Mouse (Mus musculus) lung, adult 2 months (tissue): ENCODE measurements around the gene Sptan1.

Experiments
- CTCF ChIP-seq: fragments of 200-500 bp; IDR thresholded peaks from 2 replicates; pipeline ENCODE4 v1.5.1; 2011; ENCODE audit warnings: mild to moderate bottlenecking, low read length, control low read depth; ENCODE audit not compliant: insufficient read depth
- POLR2A ChIP-seq: fragments of 200-500 bp; IDR thresholded peaks from 2 replicates; pipeline ENCODE4 v1.6.1; 2011; ENCODE audit warnings: low read depth, mild to moderate bottlenecking, control low read depth, low read length, borderline replicate concordance; ENCODE audit errors: extremely low read depth

DNA sequence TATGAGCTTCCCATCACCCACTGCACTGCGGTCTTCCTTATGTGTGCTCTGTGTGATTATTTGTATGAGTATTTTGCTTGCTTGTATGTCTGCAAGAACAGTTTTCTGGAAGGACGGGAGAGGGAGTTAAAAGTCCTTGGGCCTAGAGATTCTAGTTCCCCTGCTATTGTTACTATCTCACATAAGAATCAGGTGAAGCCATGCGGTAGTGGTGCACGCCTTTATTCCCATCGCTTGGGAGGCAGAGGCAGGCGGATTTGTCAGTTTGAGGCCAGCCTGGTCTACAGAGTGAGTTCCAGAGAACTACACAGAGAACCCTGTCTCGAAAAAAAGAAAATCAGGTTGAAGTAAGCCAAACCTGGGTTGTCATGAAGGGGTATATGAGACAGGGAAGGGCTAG, 107.5 kb downstream of the Sptan1 start:
- TF ChIP-seq CTCF (no peak), POLR2A (no peak)
